Mouse (Mus musculus) stomach, embryonic 15.5 days (tissue): ENCODE measurements around the gene Prkci. TPM values are rescaled to one million over a fixed set of nuclear protein-coding genes. Genes with fewer than 3 reads are reported as not detected.

Source experiments
- ATAC-seq: fragments of 200-750 bp; cut with Nextera tagmentation; 2 replicates; pipeline ENCODE4 v1.8.0; 2017; ENCODE audit warnings: low read depth, moderate number of reproducible peaks, moderate TSS enrichment; ENCODE audit not compliant: insufficient read depth, low FRiP score
- H3K27ac ChIP-seq: fragments of 300-500 bp; sonication (generic); 2 replicates; pipeline ENCODE4 v1.5.1; 2015; ENCODE audit warnings: mild to moderate bottlenecking, inconsistent platforms
- H3K27me3 ChIP-seq: fragments of 300-500 bp; sonication (generic); replicated peaks from 2 replicates; pipeline ENCODE4 v1.6.1; 2015; ENCODE audit warnings: inconsistent platforms
- H3K36me3 ChIP-seq: fragments of 300-500 bp; sonication (generic); 2 replicates; pipeline ENCODE4 v1.6.1; 2015; ENCODE audit warnings: inconsistent platforms
- H3K4me1 ChIP-seq: fragments of 300-500 bp; sonication (generic); 2 replicates; pipeline ENCODE4 v1.6.1; 2015; ENCODE audit warnings: inconsistent platforms
- H3K4me2 ChIP-seq: fragments of 300-500 bp; sonication (generic); 2 replicates; pipeline ENCODE4 v1.6.1; 2015; ENCODE audit warnings: mild to moderate bottlenecking, inconsistent platforms
- H3K4me3 ChIP-seq: fragments of 300-500 bp; sonication (generic); replicated peaks from 2 replicates; pipeline ENCODE4 v1.5.1; 2015; ENCODE audit warnings: inconsistent platforms
- H3K9ac ChIP-seq: fragments of 300-500 bp; sonication (generic); 2 replicates; pipeline ENCODE4 v1.6.1; 2015; ENCODE audit warnings: inconsistent platforms
- H3K9me3 ChIP-seq: fragments of 300-500 bp; sonication (generic); 2 replicates; pipeline ENCODE4 v1.6.1; 2016; ENCODE audit warnings: inconsistent platforms
- WGBS: fragments of 180-500 bp; shearing (Covaris S2); methylation state at CpG from one replicate; pipeline ENCODE4 v1.1.7; 2015; 5-methylcytosine and 5-hydroxymethylcytosine counted together
- polyA plus RNA-seq: library from polyadenylated mRNA; unstranded; fragments of >200 nt; fragmentation: Nextera tagmentation; extraction: Ambion mirVana; gene quantifications from 2 replicates; pipeline ENCODE4 v1.2.1, GENCODE M21; 2015

Prkci gene
- polyA plus RNA-seq, 1 experiment from 2014 or later: 39.3 TPM

GRCm38 (mm10) chr3:31094531-31095178 is 99.1 kb downstream of the Prkci start, which contains the start of gene Skil:
Skil (plus strand) TSS chr3:31095058.
- H3K4me2 ChIP-seq: peak within 1 kb of the TSS; percentile 76
- under 1% methylated on average over 77 of the region's 109 CpGs for WGBS
- ATAC-seq: peak; percentile 97
- H3K9ac ChIP-seq: peak within 1 kb of the TSS; percentile 84
- H3K9me3 ChIP-seq: no peaks in the 10 kb centered on the region
- H3K4me1 ChIP-seq: peaks cover 14% of the 10 kb centered on the region
- H3K27ac ChIP-seq: peak within 1 kb of the TSS; percentile 99
- H3K4me3 ChIP-seq: peak within 1 kb of the TSS; percentile 97
- no peaks in the 10 kb centered on the region for H3K36me3 ChIP-seq
- no peaks in the 10 kb centered on the region for H3K27me3 ChIP-seq

GRCm38 (mm10) chr3:31095179-31095490 is 99.6 kb downstream of the Prkci start:
- Histone ChIP-seq H3K27me3 (no peaks in the 10 kb centered on the region), H3K9ac (peak overlapping the region; percentile 84), H3K9me3 (no peaks in the 10 kb centered on the region), H3K4me2 (peak overlapping the region; percentile 76), H3K36me3 (no peaks in the 10 kb centered on the region), H3K4me3 (peak overlapping the region; percentile 97), H3K4me1 (peaks cover 14% of the 10 kb centered on the region), H3K27ac (peak overlapping the region; percentile 99)
- WGBS: 0% methylated on average over 24 of the region's 39 CpGs
- peak; percentile 1; the same call in 1 of the 2 replicates for ATAC-seq

- Histone ChIP-seq H3K9me3 (no peaks in the 10 kb centered on the region), H3K9ac (peak overlapping the region; percentile 84), H3K27ac (peak overlapping the region; percentile 99), H3K4me3 (peak overlapping the region; percentile 97), H3K36me3 (no peaks in the 10 kb centered on the region), H3K4me1 (peaks cover 14% of the 10 kb centered on the region), H3K27me3 (no peaks in the 10 kb centered on the region), H3K4me2 (peak overlapping the region; percentile 76)
- under 1% methylated on average over 32 of the region's 33 CpGs for WGBS
- ATAC-seq: peak; percentile 0; the same call in 1 of the 2 replicates
These were observed 100.1 kb downstream of the Prkci start for GRCm38 (mm10) chr3:31095491-31096154.

- peak overlapping the region; percentile 84; the same call in 1 of the 2 replicates for H3K9ac ChIP-seq
- 35% methylated on average over 10 of the region's 10 CpGs for WGBS
These were observed 100.9 kb downstream of the Prkci start for GRCm38 (mm10) chr3:31096155-31097101.

GRCm38 (mm10) chr3:31097102-31097720 is 101.7 kb downstream of the Prkci start:
- peaks cover 17% of the 10 kb centered on the region for H3K4me1 ChIP-seq
- no peak for ATAC-seq
- H3K27ac ChIP-seq: no peak overlapping the region
- H3K36me3 ChIP-seq: no peaks in the 10 kb centered on the region
- no peak overlapping the region for H3K4me2 ChIP-seq
- H3K9me3 ChIP-seq: no peaks in the 10 kb centered on the region
- WGBS: 76% methylated on average over 13 of the region's 13 CpGs
- H3K4me3 ChIP-seq: no peak overlapping the region
- H3K9ac ChIP-seq: no peak overlapping the region
- no peaks in the 10 kb centered on the region for H3K27me3 ChIP-seq

More at GRCm38 (mm10) chr3:31096155-31097101, 100.9 kb downstream of the Prkci start:
- no peaks in the 10 kb centered on the region for H3K27me3 ChIP-seq
- H3K4me1 ChIP-seq: peaks cover 15% of the 10 kb centered on the region
- peak overlapping the region; percentile 97 for H3K4me3 ChIP-seq
- no peaks in the 10 kb centered on the region for H3K9me3 ChIP-seq
- no peak for ATAC-seq
- peak overlapping the region; percentile 99; the same call in 1 of the 2 replicates for H3K27ac ChIP-seq
- peak overlapping the region; percentile 76 for H3K4me2 ChIP-seq
- no peaks in the 10 kb centered on the region for H3K36me3 ChIP-seq

- Histone ChIP-seq H3K36me3 (no peaks in the 10 kb centered on the region), H3K27ac (no peak overlapping the region), H3K9me3 (no peaks in the 10 kb centered on the region), H3K4me1 (peaks cover 17% of the 10 kb centered on the region), H3K27me3 (no peaks in the 10 kb centered on the region), H3K9ac (no peak overlapping the region), H3K4me2 (no peak overlapping the region), H3K4me3 (no peak overlapping the region)
- WGBS: 63% methylated on average over 11 of the region's 11 CpGs
- ATAC-seq: no peak
These were observed 102.4 kb downstream of the Prkci start for GRCm38 (mm10) chr3:31097976-31098375.

GRCm38 (mm10) chr3:31098556-31098955 is 103.0 kb downstream of the Prkci start:
- H3K9me3 ChIP-seq: no peaks in the 10 kb centered on the region
- 93% methylated on average over 1 of the region's 1 CpGs for WGBS
- H3K9ac ChIP-seq: no peak overlapping the region
- peaks cover 17% of the 10 kb centered on the region for H3K4me1 ChIP-seq
- no peak overlapping the region for H3K4me3 ChIP-seq
- no peaks in the 10 kb centered on the region for H3K27me3 ChIP-seq
- no peaks in the 10 kb centered on the region for H3K36me3 ChIP-seq
- H3K4me2 ChIP-seq: no peak overlapping the region
- ATAC-seq: no peak
- no peak overlapping the region for H3K27ac ChIP-seq

- WGBS: 69% methylated on average over 5 of the region's 5 CpGs
- ATAC-seq: no peak
- no peak overlapping the region for H3K4me3 ChIP-seq
These were observed 104.5 kb downstream of the Prkci start for GRCm38 (mm10) chr3:31100026-31100425.

GRCm38 (mm10) chr3:31100802-31101201 is 105.3 kb downstream of the Prkci start:
- H3K27me3 ChIP-seq: no peaks in the 10 kb centered on the region
- no peak for ATAC-seq
- WGBS: 87% methylated on average over 3 of the region's 3 CpGs

More at GRCm38 (mm10) chr3:31100026-31100425, 104.5 kb downstream of the Prkci start:
- peak overlapping the region; percentile 16 for H3K4me2 ChIP-seq
- H3K27me3 ChIP-seq: no peaks in the 10 kb centered on the region
- no peaks in the 10 kb centered on the region for H3K36me3 ChIP-seq
- no peaks in the 10 kb centered on the region for H3K9me3 ChIP-seq
- H3K27ac ChIP-seq: no peak overlapping the region
- no peak overlapping the region for H3K9ac ChIP-seq
- peaks cover 17% of the 10 kb centered on the region for H3K4me1 ChIP-seq

More at GRCm38 (mm10) chr3:31100802-31101201, 105.3 kb downstream of the Prkci start:
- Histone ChIP-seq H3K4me3 (no peak overlapping the region), H3K27ac (no peak overlapping the region), H3K4me2 (no peak overlapping the region), H3K4me1 (peaks cover 17% of the 10 kb centered on the region), H3K36me3 (no peaks in the 10 kb centered on the region), H3K9ac (no peak overlapping the region), H3K9me3 (no peaks in the 10 kb centered on the region)
